Mouse (Mus musculus): ENCODE measurements around the gene Cryba2.

Cryba2 gene

DNA sequence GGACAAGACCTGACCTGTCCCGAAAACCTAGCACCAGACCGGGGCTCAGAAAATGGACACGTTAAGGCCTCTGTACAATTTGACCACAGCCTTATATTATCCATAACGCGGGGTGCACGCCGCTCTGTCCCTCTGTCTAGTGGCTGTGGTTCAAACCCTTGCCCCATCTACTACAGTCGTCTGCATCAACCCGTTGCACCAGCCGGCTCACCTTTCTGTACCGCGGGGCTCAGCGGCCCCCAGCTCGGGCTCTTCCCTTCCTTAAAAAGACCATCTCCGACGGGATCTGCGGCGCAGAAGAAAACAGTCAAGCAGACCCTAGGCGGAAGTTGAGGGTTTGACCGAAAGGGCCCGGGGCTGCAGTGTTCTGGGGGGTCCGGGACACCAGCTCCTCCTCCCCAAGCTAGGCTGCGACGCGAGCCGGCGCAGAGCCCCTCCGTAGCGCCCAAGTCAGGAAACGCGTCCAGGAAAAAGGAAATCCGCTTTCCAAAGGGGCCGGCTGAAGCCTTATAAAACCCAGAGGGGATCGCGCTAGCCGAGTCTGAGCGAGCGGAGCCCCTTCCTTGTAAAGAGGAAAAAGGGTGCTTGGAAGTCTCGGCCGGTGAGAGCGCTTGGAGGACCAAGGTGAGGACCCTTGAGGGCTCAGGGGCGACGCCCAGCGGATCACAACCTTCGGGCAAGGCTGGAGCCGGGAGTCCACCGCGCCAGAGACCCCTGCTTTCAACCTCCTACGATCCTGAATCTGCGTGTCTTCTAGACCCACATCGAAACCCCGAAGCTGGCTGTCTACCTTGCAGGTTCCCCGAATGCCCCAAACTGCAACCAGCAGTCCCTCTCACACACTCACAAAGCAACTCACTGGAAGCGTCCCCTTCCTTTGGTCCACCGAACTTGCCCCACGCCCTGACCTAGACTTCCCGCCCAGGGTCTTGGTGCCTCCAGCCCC, 8.5 kb downstream of the Cryba2 start:
- DNase-seq (ENCODE audit: low read depth, low spot score) = no peak

DNA sequence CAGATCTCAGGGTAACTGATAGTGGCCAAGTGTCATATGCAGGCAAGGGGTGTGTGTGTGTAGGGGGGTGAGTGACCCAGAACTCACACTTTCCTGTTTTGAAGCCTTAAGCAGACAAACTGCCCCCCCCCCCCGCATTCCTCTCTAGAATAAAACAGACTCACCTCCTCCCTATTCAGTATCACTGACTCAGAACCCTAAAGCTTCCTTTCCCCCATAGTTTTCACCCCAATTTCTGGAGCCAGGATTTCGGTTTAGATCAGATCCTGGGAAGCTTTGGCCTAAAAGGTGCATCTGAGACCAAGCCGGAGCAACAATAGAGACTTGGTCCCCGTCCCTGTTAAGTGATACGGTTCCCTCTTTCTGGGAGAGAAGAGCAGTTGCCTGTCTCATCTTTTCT, 9.5 kb downstream of the Cryba2 start:
- no peak for DNase-seq (ENCODE audit: low read depth, low spot score)

DNA sequence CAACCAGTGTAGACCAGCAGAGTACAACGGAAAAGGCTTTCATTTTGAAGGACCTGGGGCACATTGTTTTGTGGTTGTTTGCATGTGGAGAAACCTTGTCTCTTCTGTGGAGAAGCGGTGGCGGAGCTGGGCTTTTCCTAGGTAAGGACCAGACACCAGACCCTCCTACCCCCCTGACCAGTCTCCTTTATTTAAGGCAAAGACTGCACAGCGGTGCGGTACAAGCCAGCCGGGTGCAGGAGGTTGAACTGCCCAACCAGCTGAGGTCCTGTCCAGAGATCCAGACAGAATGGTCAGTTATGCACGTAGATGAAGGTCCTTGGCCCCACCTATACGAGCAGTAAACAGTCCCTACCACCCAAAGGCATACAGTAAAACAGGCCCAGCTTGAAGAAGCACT, 10.1 kb downstream of the Cryba2 start:
- no peak for DNase-seq (ENCODE audit: low read depth, low spot score)

DNA sequence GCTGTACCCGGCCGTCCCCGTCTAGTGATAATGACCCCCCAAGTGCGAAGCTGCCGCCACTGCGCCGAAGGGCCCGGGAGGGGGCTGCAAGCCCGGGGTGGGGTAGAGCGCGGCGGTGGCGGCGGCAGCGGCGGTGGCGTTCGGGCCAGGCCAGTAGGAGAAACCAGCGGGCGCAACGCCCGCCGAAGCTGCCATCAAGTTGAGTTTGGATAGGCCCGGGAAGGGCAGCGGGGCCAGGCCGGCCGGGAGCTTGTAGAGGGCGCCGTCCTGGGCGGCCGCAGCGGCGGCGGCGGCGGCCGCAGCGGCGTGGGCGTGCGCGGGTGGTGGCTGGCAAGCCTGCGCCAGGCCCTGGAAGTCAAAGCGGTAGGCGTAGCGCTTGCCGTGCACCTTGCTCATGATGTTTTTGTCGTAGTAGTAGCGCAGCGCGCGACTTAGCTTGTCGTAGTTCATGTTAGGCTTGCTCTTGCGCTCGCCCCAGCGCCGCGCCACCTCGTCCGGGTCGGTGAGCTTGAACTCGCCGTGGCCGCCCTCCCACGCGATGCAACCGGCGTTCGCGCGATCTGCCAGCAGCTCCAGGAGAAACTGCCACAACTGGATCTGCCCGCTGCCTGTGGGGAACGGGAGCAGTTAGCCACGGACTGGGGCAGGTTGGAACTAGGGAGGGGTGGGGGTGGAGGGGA, 10.7 kb downstream of the Cryba2 start:
- no peak for DNase-seq (ENCODE audit: low read depth, low spot score)

DNA sequence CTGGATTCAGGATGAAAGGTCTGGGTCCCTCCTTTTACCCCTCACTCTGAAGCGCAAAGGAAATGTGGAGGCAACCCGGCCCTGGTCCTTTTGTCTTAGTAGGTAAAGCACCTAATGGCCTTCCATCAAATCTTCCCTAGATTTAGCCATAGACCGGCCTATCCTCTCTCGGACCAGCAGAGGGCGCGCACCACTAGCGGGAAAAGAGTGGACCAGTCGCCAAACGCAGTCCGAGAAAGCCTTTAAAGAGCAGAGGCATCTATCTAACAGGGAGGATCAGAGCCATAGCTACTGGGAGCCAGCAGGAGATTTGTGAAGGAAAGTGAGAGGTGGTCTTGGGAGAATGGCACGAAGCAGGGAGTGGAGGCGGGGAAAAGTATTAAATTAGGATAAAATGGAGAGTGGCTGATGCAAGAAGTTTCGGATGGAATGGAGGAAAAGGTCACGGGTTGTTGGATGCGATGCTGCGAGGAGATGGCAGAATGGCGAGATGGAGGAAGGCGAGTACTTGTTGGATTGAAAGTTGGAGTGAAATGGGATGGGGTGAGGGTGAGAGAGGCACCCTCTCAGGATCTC, 12.1 kb downstream of the Cryba2 start:
- peak; percentile 81 for DNase-seq (ENCODE audit: low read depth, low spot score)

DNA sequence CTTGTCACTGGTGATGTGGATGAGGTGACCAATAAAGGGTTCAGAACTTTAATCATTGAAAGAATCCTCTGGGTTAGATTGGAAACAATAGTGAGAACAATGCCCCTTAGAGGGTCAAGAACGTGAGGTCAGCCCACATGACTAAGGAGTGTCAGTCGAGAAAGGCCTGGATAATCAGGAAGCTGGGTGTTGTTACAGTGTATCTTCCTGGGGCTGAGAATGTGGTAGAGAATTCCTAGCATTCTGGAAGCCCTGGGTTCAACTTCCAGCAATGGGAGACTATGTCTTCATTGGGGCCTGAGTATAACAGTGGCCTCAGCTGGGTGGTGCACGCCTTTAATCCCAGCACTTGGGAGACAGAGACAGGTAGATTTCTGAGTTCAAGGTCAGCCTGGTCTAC, 15.7 kb downstream of the Cryba2 start:
- DNase-seq (ENCODE audit: low read depth, low spot score) = no peak

DNA sequence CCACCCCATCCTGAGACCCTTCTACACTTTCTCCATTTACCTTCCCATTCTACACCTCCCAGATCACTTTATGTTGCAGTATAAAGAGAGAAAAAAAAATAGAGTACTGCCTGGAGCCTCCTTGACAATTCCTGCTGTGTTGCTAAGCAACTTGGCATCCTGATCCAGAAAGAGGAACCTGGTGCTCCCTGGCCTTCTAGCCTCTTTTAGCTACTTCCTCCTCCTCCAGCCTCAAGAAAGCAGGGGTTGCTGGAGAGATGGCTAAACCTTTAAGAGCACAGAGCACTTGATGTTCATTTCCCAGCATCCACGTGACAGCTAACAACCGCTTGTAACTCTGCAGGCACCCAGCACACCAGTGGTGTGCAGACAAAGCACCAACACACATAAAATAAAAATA, 20.7 kb downstream of the Cryba2 start:
- DNase-seq (ENCODE audit: low read depth, low spot score) = no peak

DNA sequence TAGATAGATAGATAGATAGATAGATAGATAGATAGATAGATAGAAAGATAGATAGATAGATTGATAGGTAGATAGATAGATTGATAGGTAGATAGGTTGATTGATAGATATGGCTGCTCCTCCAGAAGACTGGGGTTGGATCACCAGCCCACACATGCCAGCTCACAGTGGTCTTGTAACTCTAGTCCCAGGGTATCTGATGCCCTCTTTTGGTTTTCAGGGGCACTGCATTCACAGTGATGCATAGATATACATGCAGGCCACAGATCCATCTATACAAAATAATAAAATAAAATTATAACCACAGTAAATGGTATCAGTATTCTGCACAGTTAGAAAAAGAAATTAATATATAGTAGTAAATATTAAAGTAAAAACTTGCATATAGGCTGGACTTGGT, 31.2 kb downstream of the Cryba2 start:
- DNase-seq (ENCODE audit: low read depth, low spot score) = no peak

DNA sequence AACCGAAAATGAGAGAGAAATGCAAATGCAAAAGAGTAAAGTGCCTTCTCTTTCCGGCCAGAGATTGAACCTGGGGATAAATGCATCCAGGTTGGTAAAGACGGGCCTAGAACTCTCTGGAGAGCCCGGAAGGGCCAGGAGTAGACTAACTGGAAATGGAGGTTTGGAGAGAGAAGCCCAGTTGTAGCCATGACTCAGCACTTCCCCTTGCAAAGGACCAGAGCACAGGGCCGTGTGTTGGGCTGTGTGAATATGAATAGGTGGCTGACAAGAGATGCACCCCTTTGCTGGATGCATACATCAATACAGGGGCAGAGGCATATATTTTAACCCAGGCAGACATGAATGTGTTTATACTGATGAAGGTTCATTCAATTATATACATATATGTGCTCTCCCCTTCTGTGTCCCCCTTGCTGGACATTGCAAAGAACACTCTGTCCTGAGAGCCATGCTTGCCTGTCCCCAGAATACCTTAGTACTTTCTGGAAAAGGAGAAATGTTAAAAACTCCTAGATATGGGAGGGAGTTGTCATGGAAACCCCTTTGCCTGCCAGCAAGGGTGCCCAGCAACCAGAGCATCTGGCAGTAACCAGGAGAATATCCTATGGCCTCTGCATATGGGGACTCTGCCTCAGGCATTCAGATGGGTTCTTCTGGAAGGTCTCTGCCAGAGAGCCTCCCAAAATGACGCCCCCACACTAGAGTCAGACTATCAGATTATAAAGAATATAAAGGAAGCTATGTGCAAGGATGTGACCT, 33.5 kb downstream of the Cryba2 start:
- no peak for DNase-seq (ENCODE audit: low read depth, low spot score)

DNA sequence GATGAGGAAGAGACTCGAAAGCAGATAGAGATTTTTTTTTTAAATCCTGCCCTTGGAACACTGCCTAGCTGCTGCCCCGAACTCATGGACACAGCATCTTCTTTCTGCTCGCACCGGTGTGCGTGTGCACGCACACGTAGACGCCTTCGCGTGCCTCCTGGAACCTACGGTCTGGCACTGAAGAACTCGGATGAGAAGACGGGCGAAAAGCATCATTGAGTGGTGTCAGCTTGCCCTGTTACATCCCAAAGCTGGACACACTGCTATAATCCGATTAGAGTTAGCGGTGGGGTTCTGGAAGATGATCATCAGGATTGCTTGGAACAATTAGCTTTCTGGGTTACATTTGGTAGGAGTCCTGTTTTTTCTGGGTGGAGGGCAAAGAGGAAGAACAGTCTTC, 34.1 kb downstream of the Cryba2 start:
- no peak for DNase-seq (ENCODE audit: low read depth, low spot score)

DNA sequence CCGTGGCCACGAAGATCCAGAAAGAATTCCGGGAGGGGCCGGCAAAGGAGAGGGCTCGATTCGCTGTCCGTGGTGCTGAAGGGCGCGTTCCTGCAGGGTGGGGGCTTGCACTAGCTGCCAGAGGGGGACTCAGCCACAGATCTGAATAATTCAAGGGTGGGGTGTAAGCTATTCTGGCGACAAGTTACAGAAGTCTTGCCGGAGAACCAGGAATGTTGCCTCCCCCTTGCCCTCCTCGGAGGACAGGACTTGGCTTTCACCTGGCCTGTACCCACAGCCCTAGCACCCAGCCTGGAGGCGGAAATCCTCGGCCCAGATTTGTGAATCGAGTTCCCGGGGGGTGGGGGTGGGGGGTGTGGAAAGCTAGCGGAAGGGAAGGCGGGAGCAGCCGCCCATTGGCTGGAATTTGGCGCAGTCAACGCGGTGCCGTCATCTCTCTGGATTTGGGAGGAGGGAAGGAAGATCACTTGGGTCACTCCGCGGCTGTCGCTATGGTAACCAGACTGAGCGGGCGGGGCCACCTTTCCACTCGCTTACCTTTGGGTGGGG, 34.7 kb downstream of the Cryba2 start:
- DNase-seq (ENCODE audit: low read depth, low spot score) = peak; percentile 83

DNA sequence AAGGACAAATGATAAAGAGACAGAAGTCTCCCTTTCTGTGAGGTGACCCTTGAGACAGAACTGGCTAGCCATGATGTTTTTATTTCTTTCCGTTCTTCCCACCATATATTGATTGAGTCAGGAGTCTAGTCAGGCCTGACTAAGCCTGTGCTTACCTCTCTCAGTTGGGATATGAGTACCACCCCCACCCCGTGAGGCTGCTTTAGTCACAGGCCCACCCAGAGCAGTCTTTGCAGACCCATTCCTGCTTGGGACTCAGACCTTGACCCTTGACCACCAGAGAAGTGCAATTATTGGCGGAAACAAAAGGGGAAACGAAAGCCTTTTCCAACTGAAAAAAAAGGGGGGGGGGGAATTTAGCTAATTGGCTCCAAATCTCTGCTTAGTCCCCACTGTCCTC, 35.3 kb downstream of the Cryba2 start:
- DNase-seq (ENCODE audit: low read depth, low spot score) = no peak

DNA sequence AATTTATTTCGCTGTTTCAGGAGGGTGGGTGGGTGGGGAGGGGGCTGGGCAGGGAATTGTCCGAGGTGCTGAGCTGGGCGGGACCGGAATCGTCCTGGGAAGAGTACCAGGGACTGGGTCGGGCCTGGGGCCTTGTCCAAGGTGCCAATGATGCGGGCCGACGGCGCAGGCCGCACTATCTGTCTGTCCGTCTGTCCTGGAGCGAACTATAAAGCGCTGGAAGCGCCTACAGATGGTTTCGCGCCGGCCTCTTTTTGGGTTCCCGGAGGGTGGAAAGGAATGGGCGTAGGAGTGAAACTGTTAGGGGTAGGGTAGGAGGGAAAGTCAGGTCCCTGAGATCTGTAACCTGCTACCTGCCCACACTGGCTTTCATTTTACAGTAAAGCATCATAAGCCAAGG, 35.7 kb downstream of the Cryba2 start:
- DNase-seq (ENCODE audit: low read depth, low spot score) = no peak

DNA sequence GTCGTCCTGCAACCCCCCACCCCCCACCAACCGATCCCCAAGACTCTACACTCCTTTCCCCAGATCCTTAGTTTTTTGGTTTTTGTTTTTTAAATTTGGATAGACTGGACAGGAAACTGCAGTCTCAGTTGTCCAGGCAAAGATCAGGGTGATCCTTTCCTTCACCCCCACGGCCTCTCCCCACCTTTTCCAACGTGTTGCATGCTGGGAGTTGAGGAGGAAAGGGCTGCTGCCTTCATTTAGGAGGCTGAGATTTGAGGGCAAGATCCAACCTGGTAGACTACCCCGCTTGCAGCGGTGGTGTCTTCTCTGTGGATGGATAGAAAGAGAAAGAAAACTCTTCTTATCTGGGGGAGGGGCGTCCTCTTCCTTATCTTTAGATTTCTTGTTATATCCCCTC, 36.2 kb downstream of the Cryba2 start:
- no peak for DNase-seq (ENCODE audit: low read depth, low spot score)

DNA sequence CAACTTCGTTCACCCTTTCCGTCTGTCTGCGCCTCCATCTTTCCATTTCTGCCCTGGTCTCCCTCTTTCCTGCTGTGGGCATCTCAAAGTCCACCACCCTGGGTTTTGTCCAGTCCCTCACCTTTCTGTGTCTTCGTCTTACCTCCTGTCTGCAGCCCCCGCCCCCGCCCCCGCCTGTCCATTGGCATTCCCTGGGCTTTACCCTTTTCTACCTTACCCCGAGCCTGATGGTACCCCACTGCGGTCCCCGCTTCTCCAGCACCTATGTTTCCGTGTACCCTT, 36.6 kb downstream of the Cryba2 start:
- DNase-seq (ENCODE audit: low read depth, low spot score) = no peak

DNA sequence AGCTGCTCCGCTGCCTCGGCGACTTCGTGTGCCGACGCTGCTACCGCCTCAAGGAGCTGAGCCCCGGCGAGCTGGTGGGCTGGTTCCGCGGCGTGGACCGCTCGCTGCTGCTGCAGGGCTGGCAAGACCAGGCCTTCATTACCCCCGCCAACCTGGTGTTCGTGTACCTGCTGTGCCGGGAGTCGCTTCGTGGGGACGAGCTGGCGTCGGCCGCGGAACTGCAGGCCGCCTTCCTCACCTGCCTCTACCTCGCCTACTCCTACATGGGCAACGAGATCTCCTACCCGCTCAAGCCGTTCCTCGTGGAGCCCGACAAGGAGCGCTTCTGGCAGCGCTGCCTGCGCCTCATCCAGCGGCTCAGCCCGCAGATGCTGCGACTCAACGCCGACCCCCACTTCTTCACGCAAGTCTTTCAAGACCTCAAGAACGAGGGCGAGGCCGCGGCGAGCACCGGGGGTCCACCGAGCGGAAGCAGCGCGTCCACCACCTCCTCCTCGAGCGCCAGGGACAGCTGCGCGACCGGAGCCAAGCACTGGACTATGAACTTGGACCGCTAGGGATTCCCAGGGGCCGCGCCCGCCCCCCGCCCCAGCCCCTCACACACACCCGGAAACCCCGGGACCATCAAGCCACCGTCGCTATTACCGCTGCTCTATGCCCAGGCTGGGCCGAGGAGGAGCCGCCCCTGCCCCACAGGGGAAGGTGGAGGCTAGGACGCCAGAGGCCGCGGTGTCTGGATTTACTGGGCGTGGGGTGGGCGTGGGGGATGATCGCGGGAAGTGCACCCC, 37.1 kb downstream of the Cryba2 start:
- DNase-seq (ENCODE audit: low read depth, low spot score) = no peak

DNA sequence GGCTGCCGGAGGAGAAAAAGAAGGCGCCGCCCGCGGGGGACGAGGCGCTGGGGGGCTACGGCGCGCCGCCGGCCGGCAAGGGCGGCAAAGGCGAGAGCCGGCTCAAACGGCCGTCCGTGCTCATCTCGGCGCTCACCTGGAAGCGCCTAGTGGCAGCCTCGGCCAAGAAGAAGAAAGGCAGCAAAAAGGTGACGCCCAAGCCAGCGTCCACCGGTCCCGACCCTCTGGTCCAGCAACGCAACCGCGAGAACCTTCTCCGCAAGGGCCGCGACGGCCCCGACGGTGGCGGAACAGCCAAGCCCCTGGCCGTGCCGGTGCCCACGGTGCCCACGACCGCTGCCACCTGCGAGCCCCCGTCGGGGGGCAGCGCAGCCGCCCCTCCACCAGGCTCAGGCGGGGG, 37.8 kb downstream of the Cryba2 start:
- DNase-seq (ENCODE audit: low read depth, low spot score) = no peak

DNA sequence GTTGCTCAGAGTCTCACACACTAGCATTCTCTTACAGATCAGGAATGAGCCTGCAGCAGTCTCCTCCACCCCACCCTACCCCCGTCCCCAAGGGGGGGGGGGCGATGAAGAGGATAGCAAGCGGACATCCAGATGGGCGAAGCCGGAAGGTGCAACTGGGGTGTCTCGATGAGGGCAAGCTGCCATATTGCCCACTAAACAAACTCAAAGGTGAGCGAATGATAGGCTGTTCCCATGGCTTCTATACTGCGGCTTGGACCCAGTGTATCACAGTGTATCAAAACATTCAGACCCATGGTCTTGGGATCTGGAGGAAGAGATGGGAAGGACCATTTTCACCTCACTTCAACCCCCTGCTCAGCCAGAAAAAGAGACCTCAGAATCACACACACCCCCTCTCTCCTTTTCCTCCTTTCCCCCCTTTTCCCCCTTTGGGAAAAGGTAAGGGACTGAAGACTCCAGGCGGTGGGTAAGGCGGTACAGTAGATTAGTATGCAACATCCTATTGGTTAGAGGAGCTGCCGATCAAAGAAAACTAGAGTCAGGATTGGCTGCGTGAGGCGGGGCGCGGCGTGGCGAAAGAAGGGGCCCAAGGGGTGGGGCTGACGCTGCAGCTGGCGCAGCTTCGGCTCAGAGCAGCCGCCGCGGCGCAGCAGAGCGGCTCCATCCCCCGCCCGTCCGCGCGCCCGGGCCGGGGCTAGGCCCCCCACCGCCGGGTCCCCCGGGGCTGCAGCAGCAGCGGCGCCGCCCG, 38.5 kb downstream of the Cryba2 start, which contains the start of gene Cdk5r2:
TSS of gene Cdk5r2 (plus strand) at position 629 of the 751 bp plus-strand sequence.
- DNase-seq (ENCODE audit: low read depth, low spot score) = peak; percentile 94

DNA sequence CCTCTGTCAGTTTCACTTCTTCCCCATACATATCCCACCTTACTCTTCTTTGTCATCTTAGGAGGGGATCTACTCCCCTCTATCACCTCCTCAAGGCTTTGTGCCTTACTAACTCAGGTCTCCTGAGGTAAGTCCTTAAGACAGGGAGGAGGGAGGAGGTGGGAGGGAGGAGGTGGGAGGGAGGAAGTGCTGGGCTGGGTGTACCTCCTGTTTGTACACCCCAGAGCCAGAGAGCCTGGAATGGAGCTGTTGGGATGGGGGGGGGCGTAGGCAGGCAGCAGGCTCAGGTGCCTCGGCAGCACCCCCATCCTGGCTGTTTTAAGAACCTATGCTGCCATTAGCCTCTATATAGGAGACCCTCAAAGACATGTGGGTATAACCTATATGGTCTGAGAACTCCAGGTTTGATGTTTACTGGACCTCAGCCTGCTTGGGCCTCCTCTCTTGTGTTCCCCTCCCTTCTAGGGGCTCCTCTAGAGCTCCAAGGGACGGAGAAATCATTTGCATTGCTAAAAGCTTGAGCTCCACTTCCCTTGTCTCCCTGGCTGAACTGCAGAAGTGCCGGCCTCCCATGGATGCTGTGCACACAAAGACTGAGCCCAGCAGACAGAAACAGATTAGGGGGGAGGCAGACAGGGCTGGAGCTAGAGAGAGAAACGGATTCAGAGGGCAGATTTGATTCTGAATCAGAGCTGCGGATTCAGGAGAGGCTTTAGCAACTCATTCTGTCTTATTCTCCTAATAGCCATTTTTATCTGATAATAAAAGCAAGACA, 41.8 kb downstream of the Cryba2 start:
- no peak for DNase-seq (ENCODE audit: low read depth, low spot score)

DNA sequence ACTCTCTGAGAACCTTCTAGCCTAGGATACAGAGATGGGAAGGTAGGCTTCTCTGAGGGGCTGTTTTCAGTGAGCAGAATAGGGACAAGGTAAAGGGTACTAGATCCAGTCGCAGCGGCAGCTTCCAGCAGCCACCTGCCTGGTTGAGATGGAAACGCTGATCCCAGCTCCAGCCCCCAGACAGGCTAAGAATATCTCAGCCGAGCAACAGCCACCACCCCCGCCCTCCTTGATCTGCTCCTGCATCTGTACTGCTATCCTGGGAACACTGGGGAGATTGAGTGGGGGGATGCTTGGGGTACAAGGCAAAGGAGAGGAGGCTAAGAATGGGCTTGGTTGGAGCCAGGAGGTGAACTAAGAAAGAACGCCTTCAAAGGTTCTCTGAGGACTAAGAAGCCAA, 42.7 kb downstream of the Cryba2 start:
- DNase-seq (ENCODE audit: low read depth, low spot score) = no peak

Measured in mesoderm, embryonic 11.5 days (tissue).